Mouse (Mus musculus) bone marrow macrophage, adult 2 months (primary cell): ENCODE measurements around the gene Heatr1. TPM values are rescaled to one million over a fixed set of nuclear protein-coding genes. Genes with fewer than 3 reads are reported as not detected.

ENCODE experiments used
- H3K27ac ChIP-seq: 2 replicates; pipeline ENCODE4 v1.5.1; 2012; ENCODE audit warnings: low read depth, low read length; ENCODE audit not compliant: insufficient read depth
- H3K4me1 ChIP-seq: 2 replicates; pipeline ENCODE4 v1.6.1; 2012; ENCODE audit warnings: low read length; ENCODE audit not compliant: control insufficient read depth, insufficient read depth
- H3K4me3 ChIP-seq: 2 replicates; pipeline ENCODE4 v1.5.1; 2012; ENCODE audit warnings: mild to moderate bottlenecking, low read length, moderate library complexity; ENCODE audit not compliant: insufficient read depth
- CTCF ChIP-seq: IDR thresholded peaks from 2 replicates; pipeline ENCODE4 v1.5.1; 2012; ENCODE audit warnings: low read depth, mild to moderate bottlenecking, low read length, moderate library complexity
- POLR2A ChIP-seq: IDR thresholded peaks from 2 replicates; pipeline ENCODE4 v1.6.1; 2012; ENCODE audit warnings: mild to moderate bottlenecking, low read depth, low read length, borderline replicate concordance
- polyA plus RNA-seq: library from polyadenylated mRNA; stranded (reverse); fragments of >200 nt; gene quantifications from 2 replicates; pipeline ENCODE4 v1.2.4, GENCODE M21; 2012; ENCODE audit not compliant: missing spikeins, insufficient read depth, insufficient read length

The Heatr1 gene
- polyA plus RNA-seq, 1 experiment = 10.6 TPM

DNA sequence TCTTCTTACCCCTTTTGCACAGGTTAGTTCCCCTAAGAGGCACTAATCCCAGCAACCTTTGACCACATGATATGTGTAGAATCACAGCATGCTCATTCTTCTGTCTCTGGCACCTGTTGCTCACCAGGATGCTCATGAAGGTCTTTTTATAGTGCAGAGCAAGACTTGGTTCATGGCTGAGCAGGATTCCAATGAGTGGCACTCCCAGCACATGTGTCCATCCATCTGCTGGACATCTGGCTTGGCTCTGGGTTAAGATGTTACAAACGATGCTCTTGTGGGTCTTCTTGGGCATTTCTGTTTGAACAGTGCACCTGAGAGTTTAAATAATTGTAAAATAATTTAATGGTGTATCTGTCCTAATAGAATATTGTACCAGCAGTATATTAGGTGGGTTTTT, 18.0 kb upstream of the Heatr1 start:
- Histone ChIP-seq H3K27ac (no peak overlapping the region), H3K4me1 (peaks cover 2% of the 10 kb centered on the region; the same call in 1 of the 2 replicates), H3K4me3 (no peak overlapping the region)
- TF ChIP-seq CTCF = no peak
- no peak for TF ChIP-seq POLR2A

GRCm38 (mm10) chr13:12384796-12385195, 10.0 kb upstream of the Heatr1 start:
- TF ChIP-seq POLR2A = no peak
- no peak for TF ChIP-seq CTCF
- H3K4me1 ChIP-seq = no peaks in the 10 kb centered on the region
- H3K27ac ChIP-seq = no peak overlapping the region
- H3K4me3 ChIP-seq = no peak overlapping the region

DNA sequence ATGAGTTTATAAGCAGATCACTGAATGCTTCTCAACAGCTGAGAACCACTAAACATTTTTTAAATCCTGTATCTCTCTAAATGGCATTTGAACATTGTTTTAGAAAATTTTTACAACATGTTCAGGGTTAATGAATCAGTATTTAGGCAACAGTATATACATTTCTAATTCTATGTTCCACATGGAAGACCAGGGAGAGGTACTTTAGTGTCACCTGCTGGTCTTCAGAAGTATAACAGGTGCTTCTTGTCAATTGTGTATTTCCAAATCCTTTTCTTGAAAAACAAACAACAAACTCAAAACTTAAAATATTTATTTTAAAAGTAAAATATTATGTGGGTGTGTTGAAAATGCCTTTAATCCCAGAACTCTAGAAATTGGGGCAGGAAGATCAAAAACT, 8.5 kb upstream of the Heatr1 start:
- no peak overlapping the region for H3K4me3 ChIP-seq
- H3K27ac ChIP-seq = no peak overlapping the region
- TF ChIP-seq POLR2A = no peak
- no peak for TF ChIP-seq CTCF
- no peaks in the 10 kb centered on the region for H3K4me1 ChIP-seq

DNA sequence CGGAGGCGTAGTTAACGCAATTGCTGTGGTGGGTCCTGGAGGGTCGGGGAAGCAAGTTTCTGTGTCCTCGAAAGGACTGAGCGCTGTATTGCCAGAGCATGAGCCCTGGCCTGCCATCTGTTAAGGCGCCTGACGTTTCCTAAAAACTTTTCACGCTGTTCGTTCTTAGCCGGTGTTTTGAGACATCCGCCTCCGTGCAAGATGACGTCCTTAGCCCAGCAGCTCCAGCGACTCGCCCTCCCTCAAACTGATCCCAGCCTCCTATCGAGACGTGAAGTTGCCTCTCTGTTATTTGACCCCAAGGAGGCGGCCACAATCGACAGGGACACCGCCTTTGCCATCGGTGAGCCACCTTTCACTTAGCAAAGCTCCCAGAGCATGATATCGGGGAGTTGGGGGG, 744 bp downstream of the Heatr1 start:
- H3K4me1 ChIP-seq = peaks cover 13% of the 10 kb centered on the region
- H3K4me3 ChIP-seq = peak overlapping the region; percentile 92
- H3K27ac ChIP-seq = peak overlapping the region; percentile 23; the same call in 1 of the 2 replicates
- TF ChIP-seq POLR2A = no peak
- no peak for TF ChIP-seq CTCF

- H3K4me3 ChIP-seq = no peak overlapping the region
- H3K4me1 ChIP-seq = peaks cover 46% of the 10 kb centered on the region
- H3K27ac ChIP-seq = peak overlapping the region; percentile 100
- TF ChIP-seq CTCF (no peak), POLR2A (no peak)
Observed at GRCm38 (mm10) chr13:12408343-12409066, 13.7 kb downstream of the Heatr1 start.

GRCm38 (mm10) chr13:12412016-12412415, 17.2 kb downstream of the Heatr1 start:
- no peak for TF ChIP-seq CTCF
- no peak for TF ChIP-seq POLR2A
- Histone ChIP-seq H3K27ac (peak overlapping the region; percentile 84), H3K4me3 (no peak overlapping the region), H3K4me1 (peaks cover 39% of the 10 kb centered on the region)

DNA sequence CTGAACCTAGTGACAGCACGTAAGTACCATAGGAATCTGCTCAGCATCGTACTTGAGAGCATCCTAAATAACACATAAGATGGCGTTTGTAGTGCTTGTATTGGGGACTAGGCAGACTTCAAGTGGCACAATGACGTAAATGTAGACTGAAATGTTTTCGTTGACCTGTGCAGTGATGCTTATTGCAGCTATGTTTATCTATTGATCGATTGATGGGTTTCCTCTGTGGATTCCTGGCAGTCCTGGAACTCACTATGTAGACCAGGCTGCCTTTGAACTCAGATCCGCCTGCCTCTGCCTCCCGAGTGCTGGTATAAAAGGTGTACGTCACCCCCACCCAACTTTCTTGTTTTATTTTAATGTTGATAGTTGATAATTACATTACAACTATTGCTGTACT, 25.8 kb downstream of the Heatr1 start:
- no peak for TF ChIP-seq CTCF
- no peak for TF ChIP-seq POLR2A
- Histone ChIP-seq H3K4me3 (no peak overlapping the region), H3K4me1 (no peaks in the 10 kb centered on the region), H3K27ac (no peak overlapping the region)

- H3K4me1 ChIP-seq = no peaks in the 10 kb centered on the region
- TF ChIP-seq CTCF = no peak
- TF ChIP-seq POLR2A = no peak
Observed at GRCm38 (mm10) chr13:12428556-12428955, 33.7 kb downstream of the Heatr1 start.

GRCm38 (mm10) chr13:12433843-12434242, 39.0 kb downstream of the Heatr1 start:
- TF ChIP-seq CTCF (no peak), POLR2A (no peak)

More at GRCm38 (mm10) chr13:12428556-12428955, 33.7 kb downstream of the Heatr1 start:
- Histone ChIP-seq H3K4me3 (no peak overlapping the region), H3K27ac (no peak overlapping the region)

GRCm38 (mm10) chr13:12439586-12439985, 44.8 kb downstream of the Heatr1 start:
- TF ChIP-seq CTCF = no peak
- no peak for TF ChIP-seq POLR2A
- peaks cover 11% of the 10 kb centered on the region for H3K4me1 ChIP-seq
- no peak overlapping the region for H3K27ac ChIP-seq
- no peak overlapping the region for H3K4me3 ChIP-seq

More at GRCm38 (mm10) chr13:12433843-12434242, 39.0 kb downstream of the Heatr1 start:
- Histone ChIP-seq H3K4me1 (no peaks in the 10 kb centered on the region), H3K4me3 (no peak overlapping the region), H3K27ac (no peak overlapping the region)
